Mouse (Mus musculus) liver, embryonic 14.5 days (tissue): ENCODE results near the gene Bfsp1.

ENCODE experiments used
- CTCF ChIP-seq: IDR thresholded peaks from 2 replicates; pipeline ENCODE4 v1.5.1; 2016; ENCODE audit warnings: antibody characterized with exemption, low read depth, control low read depth
- EP300 ChIP-seq: IDR thresholded peaks from 2 replicates; pipeline ENCODE4 v1.6.1; 2016; ENCODE audit warnings: antibody characterized with exemption, low read depth

DNA sequence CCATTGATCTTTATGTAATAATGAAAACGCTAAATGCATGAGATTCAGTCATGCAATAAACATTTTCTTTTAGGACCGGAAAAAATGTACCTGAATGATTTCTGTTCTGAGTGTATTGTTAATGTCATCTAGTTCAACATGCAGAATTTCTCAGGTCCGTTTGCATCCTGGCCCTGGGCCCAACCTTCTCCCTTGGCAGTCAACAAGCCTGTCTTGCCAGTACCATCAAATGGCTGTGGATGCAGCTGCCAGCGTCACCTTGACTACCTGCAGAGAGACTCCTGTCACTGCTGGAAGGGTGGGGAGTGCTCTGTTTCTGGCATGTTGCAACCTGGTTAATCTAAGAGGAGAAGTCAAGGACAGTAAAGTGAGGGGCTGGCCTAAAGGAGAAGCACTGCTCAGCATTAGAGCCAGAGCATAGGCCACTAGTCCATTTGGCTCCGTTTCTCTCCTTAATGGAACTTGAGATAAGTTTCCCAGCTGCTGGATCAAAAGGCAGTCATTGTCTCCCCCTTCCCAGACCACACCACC, 37.9 kb upstream of the Bfsp1 start:
- no peak for TF ChIP-seq CTCF
- no peak for TF ChIP-seq EP300
